Mouse (Mus musculus) liver, embryonic 16.5 days (tissue): Measurements from ENCODE around the gene Vps37b. TPM values are rescaled to one million over a fixed set of nuclear protein-coding genes. Genes with fewer than 3 reads are reported as not detected.

Source experiments
- ATAC-seq: fragments of 200-750 bp; cut with Nextera tagmentation; 2 replicates; pipeline ENCODE4 v1.8.0; 2017; ENCODE audit warnings: low read depth, mild to moderate bottlenecking, moderate number of reproducible peaks, moderate library complexity
- H3K27ac ChIP-seq: fragments of 300-500 bp; sonication (generic); 2 replicates; pipeline ENCODE4 v1.5.1; 2014; ENCODE audit warnings: mild to moderate bottlenecking, low read length
- H3K27me3 ChIP-seq: fragments of 300-500 bp; sonication (generic); 2 replicates; pipeline ENCODE4 v1.6.1; 2014; ENCODE audit warnings: low read depth, low read length, mixed read lengths; ENCODE audit not compliant: control insufficient read depth, insufficient read depth
- H3K36me3 ChIP-seq: fragments of 300-500 bp; sonication (generic); 2 replicates; pipeline ENCODE4 v1.6.1; 2014; ENCODE audit warnings: mild to moderate bottlenecking; ENCODE audit not compliant: control insufficient read depth, insufficient read depth
- H3K4me1 ChIP-seq: fragments of 300-500 bp; sonication (generic); 2 replicates; pipeline ENCODE4 v1.6.1; 2014; ENCODE audit warnings: low read depth, low read length, mixed read lengths; ENCODE audit not compliant: control insufficient read depth
- H3K4me2 ChIP-seq: fragments of 300-500 bp; sonication (generic); 2 replicates; pipeline ENCODE4 v1.6.1; 2014; ENCODE audit warnings: low read depth, low read length, mixed read lengths
- H3K4me3 ChIP-seq: fragments of 300-500 bp; sonication (generic); 2 replicates; pipeline ENCODE4 v1.5.1; 2014; ENCODE audit warnings: low read depth, mild to moderate bottlenecking, low read length
- H3K9ac ChIP-seq: fragments of 300-500 bp; sonication (generic); 2 replicates; pipeline ENCODE4 v1.6.1; 2014; ENCODE audit warnings: low read depth, low read length
- H3K9me3 ChIP-seq: fragments of 300-500 bp; sonication (generic); replicated peaks from 2 replicates; pipeline ENCODE4 v1.6.1; 2016; ENCODE audit warnings: low read length; ENCODE audit not compliant: control insufficient read depth
- WGBS: fragments of 180-500 bp; shearing (Covaris S2); extraction: QIAGEN DNeasy Blood & Tissue Kit; methylation state at CpG from one replicate; pipeline ENCODE4 v1.1.7; 2014; ENCODE audit not compliant: insufficient replicate concordance; 5-methylcytosine and 5-hydroxymethylcytosine counted together
- polyA plus RNA-seq: library from polyadenylated mRNA; unstranded; fragments of >200 nt; fragmentation: Nextera tagmentation; extraction: Ambion mirVana; gene quantifications from 2 replicates; pipeline ENCODE4 v1.2.1, GENCODE M21; 2015

Vps37b gene
- polyA plus RNA-seq, 1 experiment from 2014 or later = 16.3 TPM

DNA sequence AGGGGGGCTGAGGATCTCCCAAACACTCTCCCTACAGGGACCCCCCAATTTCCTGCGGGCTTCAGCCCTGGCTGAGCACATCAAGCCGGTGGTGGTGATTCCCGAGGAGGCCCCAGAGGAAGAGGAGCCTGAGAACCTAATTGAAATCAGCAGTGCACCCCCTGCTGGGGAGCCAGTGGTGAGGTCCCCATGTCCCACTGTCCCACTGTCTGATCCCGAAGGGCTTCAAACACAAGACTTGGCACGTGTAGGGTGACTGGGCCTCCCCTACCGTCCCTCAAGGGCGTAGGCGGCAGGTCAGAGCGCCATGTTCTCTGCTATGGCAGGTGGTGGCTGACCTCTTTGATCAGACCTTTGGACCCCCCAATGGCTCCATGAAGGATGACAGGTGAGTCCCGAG is 35.9 kb downstream of the Vps37b start:
- H3K4me2 ChIP-seq = no peak overlapping the region
- 76% methylated on average over 10 of the region's 10 CpGs for WGBS
- H3K4me1 ChIP-seq = peaks cover 10% of the 10 kb centered on the region; the same call in 1 of the 2 replicates
- H3K9me3 ChIP-seq = no peaks in the 10 kb centered on the region
- peaks cover 14% of the 10 kb centered on the region for H3K36me3 ChIP-seq
- no peaks in the 10 kb centered on the region for H3K27me3 ChIP-seq
- H3K27ac ChIP-seq = no peak overlapping the region
- ATAC-seq = no peak
- H3K9ac ChIP-seq = no peak overlapping the region
- no peak overlapping the region for H3K4me3 ChIP-seq

DNA sequence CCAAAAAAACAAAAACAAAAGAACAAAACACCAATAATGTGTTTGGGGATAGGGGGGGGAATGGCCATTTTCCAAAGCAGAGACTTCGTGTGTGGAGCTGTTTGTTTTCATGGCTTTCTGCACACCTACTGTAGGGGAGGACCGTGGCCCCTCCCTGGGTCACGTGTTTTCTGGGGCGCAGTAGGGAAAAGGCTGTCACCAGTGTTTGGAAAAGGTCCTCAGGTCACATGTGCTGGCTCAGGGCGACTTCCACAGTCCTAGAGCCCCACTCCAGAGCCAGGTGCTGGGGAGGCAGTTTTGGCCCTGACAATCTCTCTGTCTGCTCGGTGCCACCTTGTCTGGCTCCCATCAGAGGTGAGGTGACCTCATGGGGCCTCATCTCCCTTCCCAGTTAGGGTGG is 36.7 kb downstream of the Vps37b start:
- H3K9me3 ChIP-seq = no peaks in the 10 kb centered on the region
- peaks cover 8% of the 10 kb centered on the region for H3K36me3 ChIP-seq
- peaks cover 6% of the 10 kb centered on the region; the same call in 1 of the 2 replicates for H3K4me1 ChIP-seq
- no peaks in the 10 kb centered on the region for H3K27me3 ChIP-seq
- 67% methylated on average over 6 of the region's 6 CpGs for WGBS
- ATAC-seq = peak; percentile 63
- no peak overlapping the region for H3K4me3 ChIP-seq
- H3K9ac ChIP-seq = no peak overlapping the region
- H3K4me2 ChIP-seq = no peak overlapping the region
- no peak overlapping the region for H3K27ac ChIP-seq

DNA sequence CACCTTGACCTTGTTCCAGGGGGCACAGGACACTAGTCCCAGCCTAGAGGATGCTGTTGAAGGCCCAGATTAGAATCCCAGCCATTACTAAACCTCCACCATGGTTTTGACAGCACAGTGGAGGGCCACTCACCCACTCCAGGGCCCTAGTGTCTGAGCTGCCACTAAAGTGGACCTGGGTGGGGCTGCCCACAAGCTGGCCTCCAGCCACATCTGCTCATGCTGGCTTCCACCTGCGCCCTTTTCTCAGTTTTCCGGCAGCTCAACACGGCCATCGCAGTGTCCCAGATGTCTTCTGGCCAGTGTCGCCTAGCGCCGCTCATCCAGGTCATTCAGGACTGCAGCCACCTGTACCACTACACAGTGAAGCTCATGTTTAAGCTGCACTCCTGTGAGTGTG is 37.6 kb downstream of the Vps37b start:
- Histone ChIP-seq H3K4me2 (no peak overlapping the region), H3K4me1 (peaks cover 6% of the 10 kb centered on the region; the same call in 1 of the 2 replicates), H3K27me3 (no peaks in the 10 kb centered on the region), H3K9ac (no peak overlapping the region), H3K9me3 (no peaks in the 10 kb centered on the region), H3K36me3 (peaks cover 6% of the 10 kb centered on the region), H3K27ac (no peak overlapping the region), H3K4me3 (no peak overlapping the region)
- 84% methylated on average over 7 of the region's 7 CpGs for WGBS
- ATAC-seq = no peak

DNA sequence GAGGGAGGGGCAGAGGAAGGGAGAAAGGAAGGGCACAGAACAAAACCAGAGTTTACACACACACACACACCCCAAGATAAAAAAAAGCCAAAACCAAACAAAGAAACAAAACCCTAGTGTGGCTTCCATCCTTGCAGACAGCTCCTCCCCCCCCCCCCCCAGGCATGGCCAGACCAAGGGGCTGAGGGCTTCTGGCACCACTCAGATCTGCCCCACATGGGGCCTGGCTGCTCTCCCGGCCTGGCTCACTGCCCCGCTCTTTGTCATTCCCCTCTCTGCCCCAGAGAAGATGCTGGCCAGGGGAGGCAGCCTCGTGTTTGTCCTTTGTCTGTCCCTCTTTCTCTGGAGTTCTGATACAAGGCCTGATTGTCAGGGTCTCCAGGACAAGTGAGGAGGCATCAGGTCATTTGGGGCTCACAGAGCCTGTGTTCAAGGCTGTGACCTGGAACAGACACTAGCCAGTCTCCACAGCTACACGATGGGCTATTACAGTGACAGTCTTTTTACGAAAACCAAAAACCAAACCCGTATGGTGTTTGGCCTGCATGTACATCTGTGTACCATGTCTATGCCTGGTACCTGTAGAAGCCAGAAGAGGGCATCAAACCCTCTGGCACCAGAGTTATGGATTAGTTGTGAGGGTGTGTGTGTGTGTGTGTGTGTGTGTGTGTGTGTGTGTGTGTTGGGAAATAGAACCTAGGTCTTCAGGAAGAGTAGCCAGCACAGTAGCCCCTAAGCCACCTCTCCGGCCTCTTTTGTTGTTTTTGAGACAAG is 38.6 kb downstream of the Vps37b start:
- ATAC-seq = no peak
- H3K36me3 ChIP-seq = peaks cover 6% of the 10 kb centered on the region
- H3K4me3 ChIP-seq = no peak overlapping the region
- peaks cover 2% of the 10 kb centered on the region; the same call in 1 of the 2 replicates for H3K4me1 ChIP-seq
- H3K27me3 ChIP-seq = no peaks in the 10 kb centered on the region
- H3K27ac ChIP-seq = no peak overlapping the region
- WGBS = 66% methylated on average over 7 of the region's 7 CpGs
- H3K4me2 ChIP-seq = no peak overlapping the region
- no peak overlapping the region for H3K9ac ChIP-seq
- H3K9me3 ChIP-seq = no peaks in the 10 kb centered on the region

DNA sequence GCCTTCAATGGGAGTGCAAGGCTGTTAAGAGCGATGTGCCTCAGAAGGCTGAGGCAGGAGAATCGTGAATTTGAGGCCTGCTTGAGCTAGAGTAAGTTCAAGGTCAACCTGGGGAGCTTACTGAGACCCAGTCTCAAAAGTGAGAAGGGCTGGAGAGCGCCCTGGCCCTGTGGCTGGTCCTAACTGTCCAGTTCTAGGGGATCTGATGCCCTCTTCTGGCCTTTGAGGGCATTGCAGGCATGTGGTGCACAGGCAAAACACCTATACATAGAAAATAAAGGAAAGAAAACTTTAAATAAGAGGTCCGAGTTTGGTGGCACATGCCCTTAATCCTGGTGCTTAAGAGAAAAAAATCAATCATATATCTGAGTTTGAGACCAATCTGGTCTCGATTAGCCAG is 39.3 kb downstream of the Vps37b start:
- ATAC-seq = no peak
- no peak overlapping the region for H3K9ac ChIP-seq
- 28% methylated on average over 5 of the region's 5 CpGs for WGBS
- H3K4me1 ChIP-seq = no peaks in the 10 kb centered on the region; the same call in 1 of the 2 replicates
- H3K9me3 ChIP-seq = no peaks in the 10 kb centered on the region
- H3K4me3 ChIP-seq = no peak overlapping the region
- H3K27ac ChIP-seq = no peak overlapping the region
- no peak overlapping the region for H3K4me2 ChIP-seq
- peaks cover 5% of the 10 kb centered on the region for H3K36me3 ChIP-seq
- no peaks in the 10 kb centered on the region for H3K27me3 ChIP-seq

DNA sequence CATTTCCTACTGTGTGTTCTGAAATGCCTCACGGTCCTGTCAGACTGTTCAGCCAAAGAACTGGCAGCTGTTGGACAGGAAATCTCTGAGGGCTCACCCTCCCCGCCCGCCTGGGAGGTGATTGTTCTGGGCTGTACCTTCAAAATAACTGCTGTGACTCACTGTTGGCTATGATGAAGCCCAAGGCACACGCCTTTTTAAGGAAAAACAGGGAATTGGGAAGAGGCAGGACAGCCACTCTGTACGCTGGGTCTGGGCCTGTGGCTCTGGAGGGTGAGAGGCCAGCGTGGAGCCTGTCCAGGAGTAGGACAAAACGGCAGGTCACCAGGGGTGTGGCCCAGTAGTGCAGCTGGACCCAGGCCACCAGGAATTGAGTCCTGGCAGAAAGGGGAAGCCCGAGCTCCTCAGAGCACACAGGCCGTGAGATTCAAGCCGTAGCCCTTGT is 39.9 kb downstream of the Vps37b start:
- no peak overlapping the region for H3K4me3 ChIP-seq
- H3K9me3 ChIP-seq = no peaks in the 10 kb centered on the region
- H3K27ac ChIP-seq = no peak overlapping the region
- no peaks in the 10 kb centered on the region for H3K27me3 ChIP-seq
- H3K9ac ChIP-seq = no peak overlapping the region
- no peaks in the 10 kb centered on the region; the same call in 1 of the 2 replicates for H3K4me1 ChIP-seq
- 59% methylated on average over 10 of the region's 10 CpGs for WGBS
- no peak for ATAC-seq
- no peak overlapping the region for H3K4me2 ChIP-seq
- H3K36me3 ChIP-seq = no peaks in the 10 kb centered on the region

DNA sequence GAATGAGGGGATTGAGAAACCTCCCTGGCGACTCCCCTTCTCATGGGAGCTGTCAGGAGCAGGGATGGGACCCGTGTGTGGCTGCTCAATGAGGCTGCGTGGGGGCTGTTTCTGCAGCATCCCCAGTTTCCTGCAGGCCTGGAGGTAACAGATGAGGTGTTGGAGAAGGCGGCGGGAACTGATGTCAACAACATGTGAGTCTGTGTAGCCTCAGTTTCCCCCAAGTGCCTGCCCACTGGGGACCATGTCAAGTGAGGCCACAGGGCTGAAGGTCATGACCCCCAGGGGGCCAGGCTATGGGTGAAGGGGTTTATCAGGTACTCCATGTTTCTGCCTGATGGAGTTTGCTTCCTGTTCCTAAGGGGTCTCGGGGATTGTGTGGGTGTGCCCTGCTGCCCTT is 40.7 kb downstream of the Vps37b start:
- Histone ChIP-seq H3K36me3 (no peaks in the 10 kb centered on the region), H3K9ac (no peak overlapping the region), H3K27me3 (no peaks in the 10 kb centered on the region), H3K4me3 (no peak overlapping the region), H3K9me3 (no peaks in the 10 kb centered on the region), H3K27ac (no peak overlapping the region), H3K4me2 (no peak overlapping the region), H3K4me1 (no peaks in the 10 kb centered on the region; the same call in 1 of the 2 replicates)
- WGBS = 74% methylated on average over 6 of the region's 6 CpGs
- ATAC-seq = no peak

DNA sequence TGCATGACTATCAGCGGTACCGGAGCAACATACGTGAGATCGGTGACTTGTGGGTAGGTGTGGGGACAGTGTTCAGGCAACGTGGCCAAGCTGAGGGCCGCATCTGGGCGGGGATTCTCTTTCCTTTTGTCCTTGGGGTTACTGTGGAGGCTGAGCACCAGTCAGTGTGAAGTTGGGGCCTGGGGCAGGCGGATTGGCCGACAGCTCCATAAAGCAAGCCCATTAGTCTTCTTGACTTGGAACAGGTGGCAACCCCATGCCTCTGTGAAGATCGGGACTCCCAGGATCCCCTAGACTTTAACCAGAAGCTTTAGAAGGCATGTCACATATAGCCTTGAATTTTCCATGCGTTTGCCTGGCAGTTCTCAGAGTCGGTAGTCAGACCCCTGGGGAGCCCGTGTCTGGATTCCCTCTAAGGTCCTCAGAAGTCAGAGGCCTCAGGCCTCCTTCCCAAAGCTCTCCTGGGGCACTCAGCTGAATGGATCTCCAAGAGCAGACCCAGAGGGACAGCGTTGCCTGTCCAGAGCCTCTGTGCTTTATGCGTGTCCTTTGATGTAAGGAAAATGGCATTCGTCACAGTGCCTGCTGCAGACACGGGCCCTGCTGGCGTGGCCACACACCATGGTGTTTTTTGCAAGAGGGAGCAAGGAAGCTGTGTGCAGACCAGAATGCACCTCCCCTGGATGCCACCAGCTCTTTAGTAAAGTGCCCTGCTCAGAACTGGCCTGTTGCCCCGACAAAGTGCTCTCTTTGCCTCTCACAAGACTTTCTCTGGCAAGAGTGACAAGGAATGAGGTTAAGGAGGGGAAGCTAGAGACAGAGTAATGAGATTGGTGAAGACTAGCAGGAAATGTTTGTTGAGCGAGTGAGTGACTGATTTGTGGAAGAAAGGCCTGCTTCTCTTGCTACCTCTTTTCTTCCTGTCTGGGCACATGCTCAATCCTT is 41.9 kb downstream of the Vps37b start:
- no peak overlapping the region for H3K27ac ChIP-seq
- no peaks in the 10 kb centered on the region for H3K36me3 ChIP-seq
- no peak for ATAC-seq
- no peaks in the 10 kb centered on the region for H3K9me3 ChIP-seq
- no peak overlapping the region for H3K4me2 ChIP-seq
- 75% methylated on average over 20 of the region's 20 CpGs for WGBS
- no peak overlapping the region for H3K9ac ChIP-seq
- H3K27me3 ChIP-seq = no peaks in the 10 kb centered on the region
- no peak overlapping the region for H3K4me3 ChIP-seq
- no peaks in the 10 kb centered on the region; the same call in 1 of the 2 replicates for H3K4me1 ChIP-seq
